Mouse (Mus musculus) heart, embryonic 12.5 days (tissue): ENCODE data around the gene Zfp512. TPM values are rescaled to one million over a fixed set of nuclear protein-coding genes. Genes with fewer than 3 reads are reported as not detected.
"Not testable (repeated sequence)": the region's sequence is repeated elsewhere in the genome, so short reads cannot be mapped to it uniquely, and the experiment has no call there.

Experiments
- ATAC-seq: fragments of 200-750 bp; cut with Nextera tagmentation; 2 replicates; pipeline ENCODE4 v1.8.0; 2017; ENCODE audit warnings: moderate TSS enrichment, moderate library complexity; ENCODE audit not compliant: insufficient number of reproducible peaks, low FRiP score
- H3K27ac ChIP-seq: fragments of 300-500 bp; sonication (generic); 2 replicates; pipeline ENCODE4 v1.5.1; 2016; ENCODE audit warnings: mild to moderate bottlenecking, moderate library complexity; ENCODE audit not compliant: poor library complexity, severe bottlenecking
- H3K27me3 ChIP-seq: fragments of 300-500 bp; sonication (generic); replicated peaks from 2 replicates; pipeline ENCODE4 v1.6.1; 2016; ENCODE audit warnings: mild to moderate bottlenecking, moderate library complexity
- H3K36me3 ChIP-seq: fragments of 300-500 bp; sonication (generic); 2 replicates; pipeline ENCODE4 v1.6.1; 2016; ENCODE audit warnings: mild to moderate bottlenecking, moderate library complexity
- H3K4me1 ChIP-seq: fragments of 300-500 bp; sonication (generic); replicated peaks from 2 replicates; pipeline ENCODE4 v1.6.1; 2016; ENCODE audit warnings: mild to moderate bottlenecking
- H3K4me2 ChIP-seq: fragments of 300-500 bp; sonication (generic); 2 replicates; pipeline ENCODE4 v1.6.1; 2016; ENCODE audit warnings: mild to moderate bottlenecking, moderate library complexity
- H3K4me3 ChIP-seq: fragments of 300-500 bp; sonication (generic); 2 replicates; pipeline ENCODE4 v1.5.1; 2016; ENCODE audit warnings: mild to moderate bottlenecking
- H3K9ac ChIP-seq: fragments of 300-500 bp; sonication (generic); 2 replicates; pipeline ENCODE4 v1.6.1; 2016; ENCODE audit warnings: mild to moderate bottlenecking, moderate library complexity
- H3K9me3 ChIP-seq: fragments of 300-500 bp; sonication (generic); replicated peaks from 2 replicates; pipeline ENCODE4 v1.6.1; 2016; ENCODE audit warnings: mild to moderate bottlenecking, moderate library complexity
- WGBS: fragments of 180-500 bp; shearing (Covaris S2); methylation state at CpG from one replicate; pipeline ENCODE4 v1.1.7; 2016; 5-methylcytosine and 5-hydroxymethylcytosine counted together
- polyA plus RNA-seq: library from polyadenylated mRNA; unstranded; fragments of >200 nt; fragmentation: Nextera tagmentation; extraction: Ambion mirVana; gene quantifications from 2 replicates; pipeline ENCODE4 v1.2.1, GENCODE M21; 2016

Zfp512 gene
- polyA plus RNA-seq, 1 experiment from 2014 or later = 38.8 TPM

DNA sequence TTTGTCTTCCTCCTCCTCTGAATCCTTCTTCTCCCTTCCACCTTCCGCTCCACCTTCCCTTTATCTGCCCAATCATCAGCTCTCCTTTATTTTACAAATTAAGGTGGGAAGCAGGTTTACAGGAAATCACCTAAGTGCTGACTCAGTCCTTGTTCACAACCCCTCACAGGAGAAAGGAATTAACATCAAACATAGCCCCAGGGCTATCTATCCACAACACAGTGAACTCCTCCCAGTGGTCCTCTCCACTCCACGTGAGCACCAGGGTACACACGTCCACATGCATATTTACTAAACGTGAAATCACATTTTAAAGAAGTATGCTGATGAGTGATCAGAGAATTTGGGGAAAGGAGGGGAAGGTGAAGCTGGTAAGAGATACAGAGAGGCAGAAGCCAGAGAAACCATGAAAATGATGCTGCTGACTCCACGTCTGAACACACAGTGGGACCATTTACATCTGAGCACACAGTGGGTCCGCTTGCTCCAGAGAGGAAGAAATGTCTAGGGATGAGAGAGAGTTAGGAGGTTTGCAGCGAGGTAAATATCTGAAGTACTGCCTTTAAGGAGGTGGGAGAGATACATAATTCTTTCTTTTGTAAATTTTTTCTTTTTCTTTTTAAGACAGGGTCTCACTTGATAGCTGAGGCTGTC lies 37.0 kb downstream of the Zfp512 start:
- H3K36me3 ChIP-seq = peaks cover 4% of the 10 kb centered on the region; the same call in 1 of the 2 replicates
- peaks cover 4% of the 10 kb centered on the region; the same call in 1 of the 2 replicates for H3K9me3 ChIP-seq
- no peak for ATAC-seq
- no peaks in the 10 kb centered on the region for H3K27me3 ChIP-seq
- no peak overlapping the region for H3K9ac ChIP-seq
- no peaks in the 10 kb centered on the region for H3K4me1 ChIP-seq
- no peak overlapping the region for H3K27ac ChIP-seq
- WGBS = 60% methylated on average over 7 of the region's 7 CpGs
- no peak overlapping the region for H3K4me2 ChIP-seq
- no peak overlapping the region for H3K4me3 ChIP-seq

DNA sequence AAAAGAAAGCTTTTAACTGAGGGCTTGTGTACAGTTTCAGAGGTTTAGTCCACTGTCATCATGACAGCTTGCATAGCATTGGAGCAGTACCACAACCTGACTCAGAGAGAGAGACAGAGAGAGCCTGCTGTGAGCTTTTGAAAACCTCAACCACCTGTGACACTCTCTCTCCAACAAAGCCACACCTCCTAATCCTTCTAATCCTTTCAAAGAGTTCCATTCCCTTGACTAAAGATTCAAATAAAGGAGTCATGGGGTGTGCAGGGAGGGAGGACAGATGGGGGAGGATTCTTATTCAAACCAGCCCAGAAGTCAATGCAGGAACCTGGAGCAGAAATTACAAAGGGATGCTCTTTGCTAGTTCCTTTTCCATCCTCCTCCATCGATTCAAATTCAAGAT lies 39.8 kb downstream of the Zfp512 start:
- Histone ChIP-seq H3K27ac (no peak overlapping the region), H3K36me3 (peaks cover 11% of the 10 kb centered on the region), H3K9ac (no peak overlapping the region), H3K27me3 (no peaks in the 10 kb centered on the region), H3K4me1 (peaks cover 10% of the 10 kb centered on the region), H3K4me3 (no peak overlapping the region), H3K9me3 (peaks cover 4% of the 10 kb centered on the region; the same call in 1 of the 2 replicates), H3K4me2 (no peak overlapping the region)
- ATAC-seq = no peak
- WGBS = 61% methylated on average over 1 of the region's 1 CpGs

DNA sequence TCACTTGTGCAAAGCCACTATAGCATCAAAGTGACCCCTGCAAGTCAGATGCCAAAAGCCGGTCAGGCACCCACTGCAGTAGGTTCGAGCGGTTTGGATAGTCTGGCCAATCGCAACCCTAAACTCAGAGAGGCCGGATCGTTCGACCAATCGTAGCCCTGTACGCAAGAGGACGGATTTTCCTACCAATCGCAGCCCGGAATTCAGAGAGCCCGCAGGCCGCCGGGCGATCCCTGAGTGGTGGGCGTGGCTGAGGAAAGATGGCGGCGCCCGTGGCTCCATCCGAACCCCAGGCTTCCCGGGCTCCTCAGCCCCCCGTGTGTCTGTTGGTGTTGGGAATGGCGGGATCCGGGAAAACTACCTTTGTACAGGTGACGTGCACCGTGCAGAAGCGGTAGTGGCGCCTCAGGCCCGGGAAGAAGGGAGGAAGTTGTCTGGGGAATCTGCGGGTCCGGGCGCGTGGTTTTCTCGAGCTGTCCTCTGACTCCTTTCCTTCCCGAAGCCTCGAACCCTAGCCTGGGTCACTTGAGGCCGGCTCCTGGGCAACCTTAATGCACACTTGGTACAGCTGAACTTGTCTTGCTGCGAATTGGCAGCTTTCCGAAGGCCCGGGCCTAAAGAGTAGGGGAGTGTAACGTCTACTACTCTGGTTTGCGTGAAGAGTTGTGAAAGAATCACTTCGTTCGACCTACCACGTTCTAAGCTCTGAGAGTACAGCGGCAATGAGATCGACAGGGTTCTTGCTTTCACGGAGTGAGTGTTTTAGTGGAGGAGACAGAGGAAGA lies 42.5 kb downstream of the Zfp512 start, which contains the start of gene Gpn1:
Gene Gpn1 (plus strand): TSS at position 229 of the 785 bp plus-strand sequence.
- Histone ChIP-seq H3K9me3 (peaks cover 4% of the 10 kb centered on the region; the same call in 1 of the 2 replicates), H3K4me2 (peak within 1 kb of the TSS; percentile 88), H3K27ac (no peak within 1 kb of the TSS), H3K4me1 (peaks cover 10% of the 10 kb centered on the region), H3K4me3 (peak within 1 kb of the TSS; percentile 82), H3K9ac (peak within 1 kb of the TSS; percentile 86), H3K27me3 (no peaks in the 10 kb centered on the region), H3K36me3 (peaks cover 33% of the 10 kb centered on the region)
- under 1% methylated on average over 49 of the region's 49 CpGs for WGBS
- ATAC-seq = peak; percentile 98

DNA sequence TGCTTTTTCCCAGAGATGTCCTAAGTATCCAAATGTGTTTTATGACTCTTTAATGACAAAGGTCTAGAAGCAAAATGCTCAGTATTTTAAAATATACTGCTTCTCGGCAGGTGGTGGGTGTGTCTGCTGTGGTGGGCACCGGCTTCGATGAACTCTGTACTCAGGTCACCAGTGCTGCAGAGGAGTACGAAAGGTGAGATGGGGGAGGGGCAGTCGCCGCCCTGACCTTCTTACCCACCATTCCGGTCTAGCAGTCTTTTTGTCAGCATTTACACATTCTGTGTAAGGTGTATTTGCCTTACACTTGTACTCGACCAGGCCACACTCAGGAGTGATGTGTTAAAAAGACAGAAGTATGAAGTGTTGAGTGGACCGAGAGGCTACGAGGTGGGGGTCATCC lies 52.6 kb downstream of the Zfp512 start:
- H3K4me2 ChIP-seq = no peak overlapping the region
- peaks cover 82% of the 10 kb centered on the region for H3K36me3 ChIP-seq
- H3K9ac ChIP-seq = no peak overlapping the region
- H3K9me3 ChIP-seq = no peaks in the 10 kb centered on the region
- H3K27me3 ChIP-seq = no peaks in the 10 kb centered on the region
- ATAC-seq = no peak
- no peak overlapping the region for H3K27ac ChIP-seq
- H3K4me3 ChIP-seq = no peak overlapping the region
- H3K4me1 ChIP-seq = peaks cover 7% of the 10 kb centered on the region
- 89% methylated on average over 10 of the region's 10 CpGs for WGBS

DNA sequence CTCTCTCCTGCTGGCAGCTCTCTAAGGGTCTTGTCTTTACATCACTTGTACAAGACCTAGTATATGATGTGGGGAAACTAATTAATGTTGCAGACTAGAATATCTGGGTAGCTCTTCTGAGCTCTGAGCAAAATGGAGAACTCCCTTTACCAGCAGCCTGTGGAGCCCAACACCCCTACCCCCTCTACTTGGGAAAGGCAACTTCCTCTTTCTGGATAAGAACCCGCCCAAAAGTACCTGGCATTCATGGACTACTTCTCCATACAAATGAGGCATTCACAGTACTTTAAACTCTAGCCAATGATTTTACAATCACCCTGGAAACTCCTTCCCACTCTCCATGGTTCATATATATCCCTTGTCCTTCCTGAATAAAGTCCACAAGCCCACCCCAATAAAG lies 60.2 kb downstream of the Zfp512 start:
- no peak for ATAC-seq
- Histone ChIP-seq H3K4me2 (no peak overlapping the region), H3K27ac (no peak overlapping the region), H3K4me3 (no peak overlapping the region), H3K9ac (no peak overlapping the region), H3K9me3 (no peaks in the 10 kb centered on the region), H3K36me3 (peaks cover 92% of the 10 kb centered on the region), H3K4me1 (no peaks in the 10 kb centered on the region), H3K27me3 (no peaks in the 10 kb centered on the region)
- WGBS = 69% methylated on average over 1 of the region's 1 CpGs

DNA sequence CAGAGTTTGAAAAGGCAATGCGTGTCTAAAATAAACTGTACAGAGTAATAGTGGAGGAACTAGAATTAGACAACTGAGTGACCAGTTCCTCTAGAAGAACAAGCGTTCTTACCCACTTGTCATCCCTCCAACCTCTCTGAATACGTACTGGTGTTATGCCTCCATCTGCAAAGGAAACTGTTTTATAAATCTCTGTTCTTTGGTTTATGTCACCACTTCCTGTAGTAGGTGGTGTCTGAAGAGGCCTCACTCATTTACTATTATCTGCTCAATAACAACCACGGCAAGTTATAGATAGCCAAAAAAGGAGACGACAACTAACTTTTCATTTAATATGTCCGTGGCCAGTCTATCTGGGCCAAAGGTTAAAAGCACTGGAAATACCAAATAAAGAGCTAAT lies 68.3 kb downstream of the Zfp512 start:
- ATAC-seq = no peak
- Histone ChIP-seq H3K4me2 (no peak overlapping the region), H3K4me1 (peaks cover 2% of the 10 kb centered on the region), H3K4me3 (no peak overlapping the region), H3K9ac (no peak overlapping the region), H3K27ac (no peak overlapping the region), H3K27me3 (no peaks in the 10 kb centered on the region), H3K36me3 (peaks cover 71% of the 10 kb centered on the region), H3K9me3 (no peaks in the 10 kb centered on the region)
- 86% methylated on average over 6 of the region's 6 CpGs for WGBS

- H3K4me1 ChIP-seq = peaks cover 15% of the 10 kb centered on the region
- peak within 1 kb of the TSS; percentile 84 for H3K9ac ChIP-seq
- ATAC-seq = peak; percentile 81
- under 1% methylated on average over 28 of the region's 28 CpGs for WGBS
- H3K4me3 ChIP-seq = peak within 1 kb of the TSS; percentile 82
- H3K4me2 ChIP-seq = peak within 1 kb of the TSS; percentile 98
- no peaks in the 10 kb centered on the region for H3K9me3 ChIP-seq
- H3K27me3 ChIP-seq = no peaks in the 10 kb centered on the region
- peak within 1 kb of the TSS; percentile 55; the same call in 1 of the 2 replicates for H3K27ac ChIP-seq
- peaks cover 39% of the 10 kb centered on the region for H3K36me3 ChIP-seq
These were observed 74.3 kb downstream of the Zfp512 start, which contains the start of gene Slc4a1ap for GRCm38 (mm10) chr5:31526354-31527116. TSS of gene Slc4a1ap (plus strand) at chr5:31526995.

- H3K4me1 ChIP-seq = peaks cover 15% of the 10 kb centered on the region
- peaks cover 40% of the 10 kb centered on the region for H3K36me3 ChIP-seq
- peak; percentile 11; the same call in 1 of the 2 replicates for ATAC-seq
- H3K27ac ChIP-seq = no peak overlapping the region
- H3K4me2 ChIP-seq = peak overlapping the region; percentile 98
- H3K9me3 ChIP-seq = no peaks in the 10 kb centered on the region
- peak overlapping the region; percentile 84 for H3K9ac ChIP-seq
- no peaks in the 10 kb centered on the region for H3K27me3 ChIP-seq
- WGBS = 2% methylated on average over 40 of the region's 40 CpGs
- H3K4me3 ChIP-seq = peak overlapping the region; percentile 82
These were observed 75.0 kb downstream of the Zfp512 start for GRCm38 (mm10) chr5:31527117-31527680.

DNA sequence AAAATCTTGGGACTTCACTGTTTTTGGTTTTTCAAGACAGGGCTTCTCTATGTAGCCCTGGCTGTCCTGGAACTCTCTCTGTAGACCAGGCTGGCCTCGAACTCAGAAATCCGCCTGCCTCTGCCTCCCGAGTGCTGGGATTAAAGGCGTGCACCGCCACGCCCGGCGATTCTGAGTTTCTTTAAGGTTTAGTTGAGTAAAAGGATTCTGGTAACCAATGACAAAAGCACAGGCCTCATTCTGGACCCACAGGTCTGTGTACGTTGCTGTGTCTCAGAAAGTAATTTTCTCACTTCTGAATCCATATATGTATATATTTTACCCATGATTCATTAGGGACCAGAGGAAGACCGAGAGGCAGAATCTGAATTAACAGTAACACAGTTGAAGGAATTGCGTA lies 75.5 kb downstream of the Zfp512 start, which contains the start of gene Supt7l:
Gene Supt7l (minus strand): TSS at position 101 of the 400 bp plus-strand sequence.
- Histone ChIP-seq H3K4me2 (peak within 1 kb of the TSS; percentile 98), H3K27ac (peak within 1 kb of the TSS; percentile 55; the same call in 1 of the 2 replicates), H3K36me3 (peaks cover 40% of the 10 kb centered on the region), H3K4me3 (peak within 1 kb of the TSS; percentile 82), H3K9ac (peak within 1 kb of the TSS; percentile 84), H3K4me1 (peaks cover 15% of the 10 kb centered on the region)
- not testable (repeated sequence) for ATAC-seq, H3K9me3 ChIP-seq, H3K27me3 ChIP-seq
- 75% methylated on average over 11 of the region's 11 CpGs for whole genome bisulfite sequencing

GRCm38 (mm10) chr5:31528560-31528959 lies 76.3 kb downstream of the Zfp512 start:
- peaks cover 15% of the 10 kb centered on the region for H3K4me1 ChIP-seq
- H3K27ac ChIP-seq = no peak overlapping the region
- 59% methylated on average over 2 of the region's 2 CpGs for WGBS
- H3K9ac ChIP-seq = no peak overlapping the region
- no peaks in the 10 kb centered on the region for H3K9me3 ChIP-seq
- ATAC-seq = no peak
- H3K4me3 ChIP-seq = no peak overlapping the region
- no peaks in the 10 kb centered on the region for H3K27me3 ChIP-seq
- no peak overlapping the region for H3K4me2 ChIP-seq
- peaks cover 43% of the 10 kb centered on the region for H3K36me3 ChIP-seq
